Mouse (Mus musculus) liver, postnatal 0 days (tissue): ENCODE results near the gene Slc4a10.

ENCODE experiments used
- CTCF ChIP-seq: sonication (generic); IDR thresholded peaks from 2 replicates; pipeline ENCODE4 v1.5.1; 2016; ENCODE audit warnings: antibody characterized with exemption, low read depth
- EP300 ChIP-seq: IDR thresholded peaks from 2 replicates; pipeline ENCODE4 v1.6.1; 2016; ENCODE audit warnings: antibody characterized with exemption, low read depth, mild to moderate bottlenecking

DNA sequence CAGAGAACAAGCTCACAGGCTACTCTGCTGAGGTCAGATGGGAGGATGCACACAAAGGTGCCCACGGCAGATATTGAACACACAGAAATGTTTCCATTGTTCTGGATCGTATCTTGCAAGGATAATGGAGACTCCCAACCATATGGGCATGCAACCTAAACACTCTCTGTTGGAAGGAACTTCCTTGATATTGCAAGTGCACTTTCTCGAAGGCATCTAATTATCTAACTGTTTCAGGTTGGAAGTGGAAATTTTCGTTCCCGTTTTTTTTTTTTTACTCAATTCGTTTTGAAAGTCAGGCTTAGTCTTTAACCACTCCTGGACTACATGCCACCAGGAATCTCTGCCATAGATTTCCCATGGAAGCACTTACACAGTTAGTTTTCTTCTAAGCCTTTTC, 314.6 kb downstream of the Slc4a10 start:
- no peak for TF ChIP-seq CTCF
- no peak for TF ChIP-seq EP300
